Mouse (Mus musculus): Measurements from ENCODE around the gene Gm20914. TPM values are rescaled to one million over a fixed set of nuclear protein-coding genes. Genes with fewer than 3 reads are reported as not detected.
"Not testable (repeated sequence)": the region's sequence is repeated elsewhere in the genome, so short reads cannot be mapped to it uniquely, and the experiment has no call there.

The Gm20914 gene
- not detected in 2 replicates for polyA plus RNA-seq (2015; fragmentation: Nextera tagmentation; extraction: Ambion mirVana)

- WGBS: no CpG with 5 or more reads among the region's 4 CpGs
- H3K9me3 ChIP-seq (ENCODE audit: control insufficient read depth, low read length); DNase-seq (ENCODE audit: low spot score); ATAC-seq (ENCODE audit: low FRiP score, low TSS enrichment); H3K4me1 ChIP-seq (replicated peaks; ENCODE audit: control insufficient read depth, insufficient read depth); H3K9ac ChIP-seq (ENCODE audit: low read length); H3K4me2 ChIP-seq (replicated peaks; ENCODE audit: low read depth); H3K27me3 ChIP-seq (ENCODE audit: control insufficient read depth, insufficient read depth, low read length); H3K36me3 ChIP-seq (ENCODE audit: control insufficient read depth, insufficient read depth, low read length); H3K27ac ChIP-seq (replicated peaks); H3K4me3 ChIP-seq (ENCODE audit: low read depth, low read length): not testable (repeated sequence)
These were observed at the start of gene Gm20914 for GRCm38 (mm10) chrY:5725678-5726077. Gene Gm20914 (plus strand): TSS chrY:5725978.

Other genes starting within 250 kb of the Gm20914 start
- gene Gm21854, start 69.0 kb upstream of the Gm20914 start, polyA plus RNA-seq (2015; fragmentation: Nextera tagmentation; extraction: Ambion mirVana): not detected in 2 replicates
- not detected in 2 replicates for gene Gm28171, start 67.4 kb downstream of the Gm20914 start, polyA plus RNA-seq (2015; fragmentation: Nextera tagmentation; extraction: Ambion mirVana)
- gene Gm21778, start 216.5 kb downstream of the Gm20914 start, polyA plus RNA-seq (2015; fragmentation: Nextera tagmentation; extraction: Ambion mirVana): not detected in 2 replicates

All from stomach, postnatal 0 days (tissue).